Mouse (Mus musculus): ENCODE results near the gene Alg9. TPM values are rescaled to one million over a fixed set of nuclear protein-coding genes. Genes with fewer than 3 reads are reported as not detected.

Gene Alg9
- polyA plus RNA-seq, 1 experiment from 2014 or later: 50.3 TPM

DNA sequence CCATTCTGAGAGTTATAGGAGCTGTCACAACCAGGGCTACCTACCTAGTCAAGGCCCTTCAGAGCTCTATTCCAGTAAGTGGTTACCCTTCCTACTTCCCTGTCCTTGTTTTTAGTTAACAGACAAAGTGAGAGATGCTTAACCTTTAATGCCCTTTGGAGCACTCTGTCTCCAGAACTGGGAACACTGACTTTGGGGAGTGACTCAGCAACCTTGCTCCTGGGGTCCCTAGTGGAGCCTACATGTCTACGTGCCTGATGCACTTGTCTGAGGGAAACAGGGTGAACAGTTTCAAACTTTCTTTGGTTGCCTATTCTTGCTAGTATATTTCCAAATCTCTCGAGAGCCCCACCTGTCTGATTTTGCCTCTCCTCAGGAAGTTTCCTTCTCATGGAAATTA, 32.1 kb upstream of the Alg9 start:
- H3K36me3 ChIP-seq: no peaks in the 10 kb centered on the region
- peaks cover 11% of the 10 kb centered on the region for H3K4me1 ChIP-seq
- no peaks in the 10 kb centered on the region for H3K9me3 ChIP-seq
- 78% methylated on average over 2 of the region's 2 CpGs for WGBS
- ATAC-seq (replicated peaks): no peak
- no peak overlapping the region for H3K27ac ChIP-seq (replicated peaks)
- no peak overlapping the region for H3K4me3 ChIP-seq
- peaks cover 7% of the 10 kb centered on the region; the same call in 1 of the 2 replicates for H3K27me3 ChIP-seq
- H3K4me2 ChIP-seq (replicated peaks): no peak overlapping the region
- H3K9ac ChIP-seq (replicated peaks): no peak overlapping the region

DNA sequence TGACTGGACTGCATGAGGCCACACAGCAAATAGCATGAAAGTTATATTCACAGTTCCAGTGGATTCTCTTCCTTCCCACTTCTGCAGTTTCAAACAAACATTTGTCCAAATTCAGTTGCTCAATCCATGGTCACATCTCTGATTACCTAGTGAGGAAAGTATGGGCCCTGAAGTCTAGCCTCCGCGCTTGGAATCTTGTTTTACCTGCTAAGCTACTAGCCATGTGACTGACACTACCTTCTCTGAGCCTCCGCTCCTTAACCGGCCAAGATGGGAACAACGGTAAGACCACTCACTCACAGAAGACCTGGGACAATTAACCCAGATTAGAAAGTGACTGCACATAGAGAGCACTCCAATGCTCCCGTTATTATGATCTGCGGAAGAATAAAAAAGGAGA, 29.0 kb upstream of the Alg9 start:
- no peak overlapping the region for H3K27ac ChIP-seq (replicated peaks)
- peaks cover 7% of the 10 kb centered on the region; the same call in 1 of the 2 replicates for H3K27me3 ChIP-seq
- H3K36me3 ChIP-seq: no peaks in the 10 kb centered on the region
- H3K4me3 ChIP-seq: peak overlapping the region; percentile 33
- H3K9me3 ChIP-seq: no peaks in the 10 kb centered on the region
- H3K9ac ChIP-seq (replicated peaks): peak overlapping the region; percentile 22
- H3K4me1 ChIP-seq: no peaks in the 10 kb centered on the region
- peak overlapping the region; percentile 44 for H3K4me2 ChIP-seq (replicated peaks)
- ATAC-seq (replicated peaks): no peak
- 16% methylated on average over 7 of the region's 7 CpGs for WGBS

DNA sequence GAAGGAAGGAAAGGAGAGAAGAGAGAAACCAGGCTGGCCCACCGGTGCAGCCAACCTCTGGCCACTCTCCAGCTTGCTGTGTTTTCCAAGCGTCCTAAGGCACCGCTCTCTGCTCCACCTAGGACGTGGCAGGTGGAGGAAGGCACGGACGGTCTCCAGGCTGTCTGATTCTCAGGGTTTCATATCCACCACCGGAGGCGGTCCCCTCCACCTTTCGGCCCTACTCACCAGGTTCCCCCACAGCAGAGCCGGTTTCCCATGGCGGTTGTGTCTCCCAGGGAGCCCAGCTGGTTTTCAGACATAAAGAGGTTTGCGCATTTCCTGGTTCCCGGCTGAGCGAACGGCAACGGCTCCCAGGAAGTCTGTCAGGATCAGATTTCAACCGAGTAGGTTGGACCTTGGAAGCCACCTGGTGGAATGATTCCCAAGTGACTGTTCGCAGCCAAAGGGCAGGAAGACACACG, 28.6 kb upstream of the Alg9 start, which contains the start of gene 2310030G06Rik:
2310030G06Rik (minus strand) TSS at position 323 of the 464 bp plus-strand sequence.
- Histone ChIP-seq H3K9me3 (no peaks in the 10 kb centered on the region), H3K36me3 (no peaks in the 10 kb centered on the region), H3K4me3 (peak within 1 kb of the TSS; percentile 33), H3K27me3 (peaks cover 7% of the 10 kb centered on the region; the same call in 1 of the 2 replicates), H3K4me2 (replicated peaks) (peak within 1 kb of the TSS; percentile 44), H3K27ac (replicated peaks) (no peak within 1 kb of the TSS), H3K9ac (replicated peaks) (peak within 1 kb of the TSS; percentile 22), H3K4me1 (no peaks in the 10 kb centered on the region)
- under 1% methylated on average over 19 of the region's 19 CpGs for WGBS
- no peak for ATAC-seq (replicated peaks)

DNA sequence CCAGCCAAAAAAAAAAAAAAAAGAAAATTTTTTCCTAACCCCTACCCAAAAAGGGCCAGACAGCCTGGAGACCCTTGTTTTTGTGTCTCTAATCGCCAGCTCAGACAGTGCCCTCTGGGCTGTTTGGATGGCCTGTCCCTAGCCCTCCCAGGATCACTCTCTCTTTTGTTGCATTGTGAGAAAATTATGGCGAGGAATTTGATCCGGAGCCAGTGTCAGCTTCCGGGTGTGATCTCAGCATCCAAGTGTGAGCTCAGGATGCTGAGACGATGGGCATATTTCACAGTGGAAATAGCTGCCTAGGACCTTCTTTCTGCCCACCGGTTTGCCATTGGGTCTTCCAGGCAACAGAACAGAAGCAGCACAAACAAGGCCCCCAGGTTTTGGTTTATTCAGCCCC, 24.1 kb upstream of the Alg9 start:
- Histone ChIP-seq H3K27ac (replicated peaks) (no peak overlapping the region), H3K9me3 (no peaks in the 10 kb centered on the region), H3K27me3 (peaks cover 5% of the 10 kb centered on the region; the same call in 1 of the 2 replicates), H3K4me2 (replicated peaks) (no peak overlapping the region), H3K4me1 (peaks cover 11% of the 10 kb centered on the region), H3K4me3 (no peak overlapping the region), H3K9ac (replicated peaks) (no peak overlapping the region), H3K36me3 (no peaks in the 10 kb centered on the region)
- no peak for ATAC-seq (replicated peaks)
- 56% methylated on average over 6 of the region's 6 CpGs for WGBS

DNA sequence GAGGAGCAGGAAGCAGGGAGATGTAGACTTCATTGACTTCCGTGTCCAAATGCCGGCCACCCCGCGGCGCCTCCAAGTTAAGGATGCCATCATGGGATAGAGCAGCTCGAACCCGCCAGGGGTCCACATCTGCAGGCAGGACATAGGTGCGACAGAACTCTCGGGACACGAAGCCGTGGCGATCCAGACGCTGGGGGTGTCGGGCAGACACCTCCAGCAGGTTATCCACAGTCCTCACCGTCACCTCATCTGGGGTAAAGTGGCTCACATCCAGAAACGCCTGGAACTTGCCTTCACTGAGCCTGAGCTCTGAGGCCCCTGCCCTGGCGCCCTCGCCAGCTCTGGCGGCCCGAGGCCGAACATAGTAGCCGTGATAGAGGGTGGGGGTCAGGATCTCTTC, 23.5 kb upstream of the Alg9 start, which contains the start of gene Cryab:
Cryab (plus strand) TSS at position 3 of the 400 bp plus-strand sequence.
- H3K4me1 ChIP-seq: peaks cover 11% of the 10 kb centered on the region
- no peaks in the 10 kb centered on the region for H3K9me3 ChIP-seq
- no peak within 1 kb of the TSS for H3K9ac ChIP-seq (replicated peaks)
- 81% methylated on average over 22 of the region's 22 CpGs for WGBS
- no peak for ATAC-seq (replicated peaks)
- H3K36me3 ChIP-seq: no peaks in the 10 kb centered on the region
- H3K4me2 ChIP-seq (replicated peaks): no peak within 1 kb of the TSS
- H3K27ac ChIP-seq (replicated peaks): no peak within 1 kb of the TSS
- H3K4me3 ChIP-seq: no peak within 1 kb of the TSS
- H3K27me3 ChIP-seq: no peaks in the 10 kb centered on the region

DNA sequence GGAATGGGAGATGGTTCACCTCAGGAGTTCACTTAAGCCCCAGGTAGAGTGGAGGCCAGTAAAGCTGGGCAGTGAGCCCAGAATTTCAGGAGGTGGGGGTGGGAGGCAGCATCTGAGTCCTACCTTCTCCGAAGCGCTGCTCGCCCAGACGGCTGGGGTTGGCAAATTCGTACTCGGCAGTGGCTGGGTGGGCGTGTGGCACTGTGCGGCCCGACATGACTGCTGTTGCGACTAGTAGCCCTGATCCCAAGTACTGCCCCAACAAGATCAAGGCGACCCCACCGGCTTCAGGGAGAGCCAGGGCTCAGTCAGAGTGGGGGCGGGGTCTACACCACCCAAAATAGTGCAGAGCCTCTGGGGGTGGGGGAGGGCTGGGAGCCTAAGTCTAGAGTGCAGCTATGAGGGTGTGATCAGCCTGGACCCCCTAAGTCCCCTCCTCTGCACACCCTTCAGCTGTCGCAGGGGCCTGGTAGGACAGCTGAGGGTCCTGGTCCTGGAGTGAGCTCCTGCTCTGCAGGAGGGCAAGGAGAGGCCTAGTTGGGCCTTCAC, 22.7 kb upstream of the Alg9 start, which contains the start of gene Hspb2:
Hspb2 (minus strand) TSS at position 301 of the 549 bp plus-strand sequence.
- H3K27me3 ChIP-seq: no peaks in the 10 kb centered on the region
- H3K9ac ChIP-seq (replicated peaks): no peak within 1 kb of the TSS
- H3K4me2 ChIP-seq (replicated peaks): no peak within 1 kb of the TSS
- H3K27ac ChIP-seq (replicated peaks): no peak within 1 kb of the TSS
- H3K36me3 ChIP-seq: no peaks in the 10 kb centered on the region
- H3K4me1 ChIP-seq: peaks cover 11% of the 10 kb centered on the region
- 64% methylated on average over 14 of the region's 14 CpGs for WGBS
- no peak within 1 kb of the TSS for H3K4me3 ChIP-seq
- no peak for ATAC-seq (replicated peaks)
- H3K9me3 ChIP-seq: no peaks in the 10 kb centered on the region

DNA sequence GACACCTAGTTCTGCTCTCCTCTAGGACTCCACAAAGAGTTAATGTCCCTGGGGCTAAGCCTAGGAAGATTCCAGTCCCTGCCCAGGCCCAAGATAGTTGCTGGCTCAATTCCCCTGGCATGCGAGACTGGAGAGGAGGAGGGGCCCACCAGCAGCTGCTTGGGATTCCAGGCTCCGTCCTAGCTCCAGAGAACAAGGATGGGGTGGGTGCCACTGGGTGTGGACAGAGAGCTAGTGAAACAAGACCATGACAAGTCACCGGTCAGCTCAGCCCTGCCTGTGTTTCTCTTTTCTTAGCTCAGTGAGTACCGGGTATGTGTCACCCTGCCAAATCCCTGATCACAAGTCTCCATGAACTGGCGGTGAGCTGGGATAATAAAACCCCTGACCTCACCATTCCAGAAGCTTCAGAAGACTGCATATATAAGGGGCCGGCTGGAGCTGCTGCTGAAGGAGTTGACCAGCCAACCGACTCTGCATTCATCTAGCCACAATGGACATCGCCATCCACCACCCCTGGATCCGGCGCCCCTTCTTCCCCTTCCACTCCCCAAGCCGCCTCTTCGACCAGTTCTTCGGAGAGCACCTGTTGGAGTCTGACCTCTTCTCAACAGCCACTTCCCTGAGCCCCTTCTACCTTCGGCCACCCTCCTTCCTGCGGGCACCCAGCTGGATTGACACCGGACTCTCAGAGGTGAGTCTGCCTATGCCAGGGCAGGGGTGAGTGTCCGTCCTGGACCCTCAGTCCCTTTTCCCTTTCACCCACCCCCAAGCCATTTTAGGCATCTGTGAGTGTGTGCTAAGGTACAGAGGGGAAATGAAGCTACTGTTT, 21.8 kb upstream of the Alg9 start:
- Histone ChIP-seq H3K4me2 (replicated peaks) (no peak overlapping the region), H3K4me1 (peaks cover 11% of the 10 kb centered on the region), H3K36me3 (no peaks in the 10 kb centered on the region), H3K4me3 (no peak overlapping the region), H3K27ac (replicated peaks) (no peak overlapping the region), H3K27me3 (no peaks in the 10 kb centered on the region), H3K9me3 (no peaks in the 10 kb centered on the region), H3K9ac (replicated peaks) (no peak overlapping the region)
- 72% methylated on average over 17 of the region's 17 CpGs for WGBS
- no peak for ATAC-seq (replicated peaks)

DNA sequence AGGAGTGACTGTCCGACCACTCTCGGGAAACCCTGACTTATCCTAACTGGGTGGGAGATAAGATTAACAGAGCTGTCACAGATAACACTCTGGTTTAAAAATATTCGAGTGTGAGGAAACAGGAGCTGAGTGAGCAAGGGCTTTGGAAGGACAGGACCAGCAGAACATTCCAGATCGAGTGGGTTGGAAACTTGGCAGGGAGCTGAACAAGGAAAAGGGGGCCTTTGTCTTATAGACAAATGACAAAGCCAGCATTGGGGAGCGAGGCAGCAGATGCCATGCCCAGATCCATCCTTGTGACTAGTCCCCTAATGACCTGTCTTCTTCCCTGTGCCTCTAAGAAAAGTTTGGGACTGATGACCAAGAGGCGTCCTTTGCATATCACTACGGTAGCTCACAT, 20.9 kb upstream of the Alg9 start:
- H3K9me3 ChIP-seq: no peaks in the 10 kb centered on the region
- no peak overlapping the region for H3K4me2 ChIP-seq (replicated peaks)
- H3K4me1 ChIP-seq: peaks cover 11% of the 10 kb centered on the region
- no peaks in the 10 kb centered on the region for H3K27me3 ChIP-seq
- H3K27ac ChIP-seq (replicated peaks): no peak overlapping the region
- H3K36me3 ChIP-seq: no peaks in the 10 kb centered on the region
- no peak for ATAC-seq (replicated peaks)
- H3K4me3 ChIP-seq: no peak overlapping the region
- 75% methylated on average over 7 of the region's 7 CpGs for WGBS
- no peak overlapping the region for H3K9ac ChIP-seq (replicated peaks)

DNA sequence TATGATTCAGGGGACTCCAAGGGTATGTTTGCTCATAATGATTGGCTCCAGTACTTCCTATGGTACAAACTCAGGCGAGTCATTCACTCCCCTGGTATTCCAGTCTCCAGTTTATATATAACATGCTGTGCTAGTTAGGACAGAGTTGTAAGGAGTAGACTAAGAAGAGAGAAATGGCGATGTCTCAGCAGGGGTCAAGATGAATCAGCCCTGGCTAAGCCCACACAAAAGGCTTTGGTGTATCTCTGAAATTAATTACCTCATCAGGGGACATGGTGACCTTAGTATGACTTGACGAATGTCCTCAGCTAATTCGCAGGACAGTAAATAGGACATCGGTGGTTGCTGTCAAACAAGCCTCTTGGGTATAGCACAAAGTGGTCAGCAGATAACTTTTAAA, 18.1 kb upstream of the Alg9 start:
- H3K27me3 ChIP-seq: no peaks in the 10 kb centered on the region
- H3K27ac ChIP-seq (replicated peaks): no peak overlapping the region
- H3K4me3 ChIP-seq: no peak overlapping the region
- no peak for ATAC-seq (replicated peaks)
- peaks cover 11% of the 10 kb centered on the region for H3K4me1 ChIP-seq
- 44% methylated on average over 5 of the region's 5 CpGs for WGBS
- H3K36me3 ChIP-seq: no peaks in the 10 kb centered on the region
- no peak overlapping the region for H3K4me2 ChIP-seq (replicated peaks)
- H3K9me3 ChIP-seq: no peaks in the 10 kb centered on the region
- no peak overlapping the region for H3K9ac ChIP-seq (replicated peaks)

DNA sequence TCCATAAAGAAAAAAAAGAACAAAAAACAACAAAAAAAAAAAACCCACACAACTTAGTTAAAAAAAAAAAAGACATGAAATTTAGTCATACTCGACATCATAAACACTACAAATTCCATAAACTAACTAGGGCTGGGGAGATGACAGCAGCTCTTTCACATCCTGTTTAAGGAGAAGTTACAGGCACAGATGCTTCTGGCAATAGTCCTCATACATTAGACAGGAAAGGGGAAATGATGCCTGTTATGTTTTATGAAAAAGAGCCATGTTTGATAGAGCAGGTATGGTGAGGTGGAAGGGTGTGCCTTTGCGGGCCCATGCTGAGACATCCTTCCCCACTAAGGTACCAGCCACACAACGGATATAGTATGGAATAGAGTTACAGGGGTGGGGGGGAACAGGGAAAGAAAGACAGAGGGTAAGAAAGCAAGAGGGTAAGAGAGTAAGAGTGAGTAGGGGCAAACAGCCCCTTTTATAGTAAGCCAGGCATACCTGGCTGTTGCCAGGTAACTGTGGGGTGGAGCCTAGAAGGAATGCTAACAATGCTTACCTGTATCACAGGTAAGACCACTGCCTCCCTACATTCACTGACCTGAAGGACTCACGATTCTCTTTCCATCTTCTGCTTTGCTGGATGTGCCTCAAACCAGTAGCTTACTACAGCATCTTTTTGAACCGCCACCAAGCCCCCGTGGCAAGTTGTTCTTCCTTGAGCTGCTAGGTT, 13.1 kb upstream of the Alg9 start:
- no peaks in the 10 kb centered on the region for H3K9me3 ChIP-seq
- H3K27ac ChIP-seq (replicated peaks): no peak overlapping the region
- no peak overlapping the region for H3K4me3 ChIP-seq
- no peak overlapping the region for H3K4me2 ChIP-seq (replicated peaks)
- no peak overlapping the region for H3K9ac ChIP-seq (replicated peaks)
- no peak for ATAC-seq (replicated peaks)
- H3K4me1 ChIP-seq: no peaks in the 10 kb centered on the region
- H3K36me3 ChIP-seq: 0 out of 2 replicates have a peak, but pooled peaks cover 3% of the 10 kb centered on the region
- 68% methylated on average over 6 of the region's 6 CpGs for WGBS
- no peaks in the 10 kb centered on the region for H3K27me3 ChIP-seq

DNA sequence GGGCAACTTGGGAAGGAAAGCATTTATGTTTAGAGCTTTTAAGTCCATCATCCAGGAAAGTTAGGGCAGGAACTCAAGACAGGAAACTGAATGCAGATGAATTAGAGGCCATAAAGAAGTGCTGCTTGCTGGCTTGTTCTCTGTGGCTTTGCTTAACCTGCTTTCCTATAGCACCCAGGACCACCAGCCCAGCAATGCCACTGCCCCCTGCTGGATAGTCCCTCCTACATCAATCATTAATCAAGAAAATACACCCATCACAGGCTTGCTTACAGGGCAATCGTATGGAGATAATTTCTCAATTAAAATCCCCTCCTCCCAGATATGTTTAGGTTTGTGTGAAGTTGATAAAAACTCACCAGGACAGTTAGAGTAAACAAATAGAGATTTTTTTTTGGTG, 11.5 kb upstream of the Alg9 start:
- Histone ChIP-seq H3K4me2 (replicated peaks) (no peak overlapping the region), H3K36me3 (0 out of 2 replicates have a peak, but pooled peaks cover 3% of the 10 kb centered on the region), H3K27me3 (no peaks in the 10 kb centered on the region), H3K27ac (replicated peaks) (no peak overlapping the region), H3K4me3 (no peak overlapping the region), H3K4me1 (peaks cover 8% of the 10 kb centered on the region; the same call in 1 of the 2 replicates), H3K9ac (replicated peaks) (no peak overlapping the region), H3K9me3 (no peaks in the 10 kb centered on the region)
- ATAC-seq (replicated peaks): no peak
- WGBS: 68% methylated on average over 1 of the region's 1 CpGs

Data from forebrain, embryonic 15.5 days (tissue).